Mouse (Mus musculus) thymus, adult 2 months (tissue): ENCODE results near the gene Hibadh.

Experiments used
- CTCF ChIP-seq: fragments of 200-500 bp; IDR thresholded peaks from 2 replicates; pipeline ENCODE4 v1.5.1; 2012; ENCODE audit warnings: mild to moderate bottlenecking, control low read depth, low read length, moderate library complexity, borderline replicate concordance; ENCODE audit not compliant: control insufficient read depth, poor library complexity, insufficient read depth; ENCODE audit errors: extremely low read depth
- POLR2A ChIP-seq: fragments of 200-500 bp; IDR thresholded peaks from 2 replicates; pipeline ENCODE4 v1.6.1; 2012; ENCODE audit warnings: mild to moderate bottlenecking, low read length, control low read depth, moderate library complexity; ENCODE audit not compliant: control insufficient read depth, poor library complexity, insufficient read depth; ENCODE audit errors: extremely low read depth

GRCm38 (mm10) chr6:52679565-52679964, 39.4 kb upstream of the Hibadh start:
- TF ChIP-seq CTCF (no peak), POLR2A (no peak)
